Mouse (Mus musculus): ENCODE results near the gene Zswim8. TPM values are rescaled to one million over a fixed set of nuclear protein-coding genes. Genes with fewer than 3 reads are reported as not detected.
A peak's percentile ranks its signal among the peaks of the same experiment; 100 is the strongest.
"Not testable (repeated sequence)": the region's sequence is repeated elsewhere in the genome, so short reads cannot be mapped to it uniquely, and the experiment has no call there.

The Zswim8 gene
- total RNA-seq, 4 experiments from 2014 or later = 38.7 to 47.0 (median 43.1) TPM

- no peak for DNase-seq (ENCODE audit: low spot score)
Measured at GRCm38 (mm10) chr14:20693589-20694101, 13.7 kb upstream of the Zswim8 start.

GRCm38 (mm10) chr14:20694185-20694883, 13.0 kb upstream of the Zswim8 start:
- no peak for DNase-seq (ENCODE audit: low spot score)

GRCm38 (mm10) chr14:20694884-20695760, 12.2 kb upstream of the Zswim8 start, which contains the start of gene Fut11:
Gene Fut11 (plus strand): TSS chr14:20694968.
- peak; percentile 87 for DNase-seq (ENCODE audit: low spot score)

GRCm38 (mm10) chr14:20695761-20696520, 11.4 kb upstream of the Zswim8 start:
- no peak for DNase-seq (ENCODE audit: low spot score)

GRCm38 (mm10) chr14:20696986-20697385, 10.4 kb upstream of the Zswim8 start:
- peak; percentile 42 for DNase-seq (ENCODE audit: low spot score)

GRCm38 (mm10) chr14:20698515-20698914, 8.8 kb upstream of the Zswim8 start:
- no peak for DNase-seq (ENCODE audit: low spot score)

GRCm38 (mm10) chr14:20700362-20700761, 7.0 kb upstream of the Zswim8 start:
- no peak for DNase-seq (ENCODE audit: low spot score)

- DNase-seq (ENCODE audit: low spot score) = no peak
Measured at GRCm38 (mm10) chr14:20701554-20701953, 5.8 kb upstream of the Zswim8 start.

GRCm38 (mm10) chr14:20702096-20702740, 5.1 kb upstream of the Zswim8 start:
- no peak for DNase-seq (ENCODE audit: low spot score)

- DNase-seq (ENCODE audit: low spot score) = peak; percentile 92
Measured at GRCm38 (mm10) chr14:20702741-20703381, 4.5 kb upstream of the Zswim8 start, which contains the start of gene Chchd1. Gene Chchd1 (plus strand): TSS chr14:20703006.

- DNase-seq (ENCODE audit: low spot score) = not testable (repeated sequence)
Measured at GRCm38 (mm10) chr14:20703461-20703860, 3.9 kb upstream of the Zswim8 start.

GRCm38 (mm10) chr14:20708239-20708638, 887 bp downstream of the Zswim8 start:
- no peak for DNase-seq (ENCODE audit: low spot score)

- no peak for DNase-seq (ENCODE audit: low spot score)
Measured at GRCm38 (mm10) chr14:20713832-20714231, 6.5 kb downstream of the Zswim8 start.

- no peak for DNase-seq (ENCODE audit: low spot score)
Measured at GRCm38 (mm10) chr14:20718443-20718842, 11.1 kb downstream of the Zswim8 start.

GRCm38 (mm10) chr14:20719767-20720166, 12.4 kb downstream of the Zswim8 start:
- DNase-seq (ENCODE audit: low spot score) = no peak

- no peak for DNase-seq (ENCODE audit: low spot score)
Measured at GRCm38 (mm10) chr14:20721371-20721770, 14.0 kb downstream of the Zswim8 start.

GRCm38 (mm10) chr14:20723006-20723405, 15.7 kb downstream of the Zswim8 start:
- no peak for DNase-seq (ENCODE audit: low spot score)

- DNase-seq (ENCODE audit: low spot score) = peak; percentile 64
Measured at GRCm38 (mm10) chr14:20724043-20724442, 16.7 kb downstream of the Zswim8 start.

GRCm38 (mm10) chr14:20725660-20726339, 18.4 kb downstream of the Zswim8 start:
- no peak for DNase-seq (ENCODE audit: low spot score)

- DNase-seq (ENCODE audit: low spot score) = no peak
Measured at GRCm38 (mm10) chr14:20729871-20730270, 22.5 kb downstream of the Zswim8 start.
